Mouse (Mus musculus) lung, postnatal 0 days (tissue): ENCODE data around the gene Tec. TPM values are rescaled to one million over a fixed set of nuclear protein-coding genes. Genes with fewer than 3 reads are reported as not detected.

ENCODE experiments used
- ATAC-seq: fragments of 200-750 bp; cut with Nextera tagmentation; 2 replicates; pipeline ENCODE4 v1.8.0; 2017; ENCODE audit warnings: moderate library complexity
- DNase-seq: peaks from one replicate; pipeline ENCODE4 v3.0.0-alpha.2; 2016; ENCODE audit warnings: low spot score
- H3K27ac ChIP-seq: fragments of 300-500 bp; sonication (generic); 2 replicates; pipeline ENCODE4 v1.5.1; 2014; ENCODE audit warnings: antibody characterized with exemption, mild to moderate bottlenecking, low read length, mixed read lengths
- H3K27me3 ChIP-seq: fragments of 300-500 bp; sonication (generic); replicated peaks from 2 replicates; pipeline ENCODE4 v1.6.1; 2014; ENCODE audit warnings: low read length, mixed read lengths; ENCODE audit not compliant: insufficient read depth
- H3K36me3 ChIP-seq: fragments of 300-500 bp; sonication (generic); 2 replicates; pipeline ENCODE4 v1.6.1; 2014; ENCODE audit warnings: low read length, mixed read lengths; ENCODE audit not compliant: insufficient read depth
- H3K4me1 ChIP-seq: fragments of 300-500 bp; sonication (generic); 2 replicates; pipeline ENCODE4 v1.6.1; 2014; ENCODE audit warnings: antibody characterized with exemption, low read depth, low read length, mixed read lengths; ENCODE audit not compliant: insufficient read depth
- H3K4me2 ChIP-seq: fragments of 300-500 bp; sonication (generic); replicated peaks from 2 replicates; pipeline ENCODE4 v1.6.1; 2014; ENCODE audit warnings: low read depth, mild to moderate bottlenecking, low read length, moderate library complexity, mixed read lengths
- H3K4me3 ChIP-seq: fragments of 300-500 bp; sonication (generic); 2 replicates; pipeline ENCODE4 v1.5.1; 2014; ENCODE audit warnings: low read depth, low read length
- H3K9ac ChIP-seq: fragments of 300-500 bp; sonication (generic); replicated peaks from 2 replicates; pipeline ENCODE4 v1.6.1; 2014; ENCODE audit warnings: low read depth, mild to moderate bottlenecking
- H3K9me3 ChIP-seq: fragments of 300-500 bp; sonication (generic); 2 replicates; pipeline ENCODE4 v1.6.1; 2016; ENCODE audit warnings: low read length, mixed read lengths
- CTCF ChIP-seq: IDR thresholded peaks from 2 replicates; pipeline ENCODE4 v1.5.1; 2016; ENCODE audit warnings: antibody characterized with exemption, mild to moderate bottlenecking
- EP300 ChIP-seq: IDR thresholded peaks from 2 replicates; pipeline ENCODE4 v1.6.1; 2016; ENCODE audit warnings: antibody characterized with exemption, mild to moderate bottlenecking, control low read depth
- WGBS: fragments of 180-500 bp; shearing (Covaris S2); extraction: QIAGEN DNeasy Blood & Tissue Kit; methylation state at CpG from one replicate; pipeline ENCODE4 v1.1.7; 2014; 5-methylcytosine and 5-hydroxymethylcytosine counted together
- polyA plus RNA-seq: library from polyadenylated mRNA; unstranded; fragments of >200 nt; fragmentation: Nextera tagmentation; extraction: Ambion mirVana; gene quantifications from 2 replicates; pipeline ENCODE4 v1.2.1, GENCODE M21; 2015

The Tec gene
- polyA plus RNA-seq, 1 experiment from 2014 or later = 4.2 TPM

- H3K36me3 ChIP-seq = no peaks in the 10 kb centered on the region
- no peak overlapping the region for H3K27ac ChIP-seq
- no peak for DNase-seq
- H3K4me2 ChIP-seq = no peak overlapping the region
- TF ChIP-seq CTCF (no peak), EP300 (no peak)
- H3K9ac ChIP-seq = no peak overlapping the region
- ATAC-seq = no peak
- no peaks in the 10 kb centered on the region for H3K9me3 ChIP-seq
- no peak overlapping the region for H3K4me3 ChIP-seq
- no peaks in the 10 kb centered on the region for H3K27me3 ChIP-seq
- peaks cover 3% of the 10 kb centered on the region; the same call in 1 of the 2 replicates for H3K4me1 ChIP-seq
- 79% methylated on average over 12 of the region's 12 CpGs for WGBS
Observed at GRCm38 (mm10) chr5:72850926-72851673, 17.2 kb downstream of the Tec start.

- TF ChIP-seq CTCF = no peak
- TF ChIP-seq EP300 = no peak
- DNase-seq (no peak), ATAC-seq (no peak)
- no peaks in the 10 kb centered on the region for H3K27me3 ChIP-seq
- no peaks in the 10 kb centered on the region for H3K4me1 ChIP-seq
- no peak overlapping the region for H3K27ac ChIP-seq
- H3K9me3 ChIP-seq = no peaks in the 10 kb centered on the region
- H3K9ac ChIP-seq = no peak overlapping the region
- 71% methylated on average over 6 of the region's 6 CpGs for WGBS
- H3K36me3 ChIP-seq = no peaks in the 10 kb centered on the region
- no peak overlapping the region for H3K4me2 ChIP-seq
- H3K4me3 ChIP-seq = no peak overlapping the region
Observed at GRCm38 (mm10) chr5:72848889-72849435, 19.3 kb downstream of the Tec start.

DNA sequence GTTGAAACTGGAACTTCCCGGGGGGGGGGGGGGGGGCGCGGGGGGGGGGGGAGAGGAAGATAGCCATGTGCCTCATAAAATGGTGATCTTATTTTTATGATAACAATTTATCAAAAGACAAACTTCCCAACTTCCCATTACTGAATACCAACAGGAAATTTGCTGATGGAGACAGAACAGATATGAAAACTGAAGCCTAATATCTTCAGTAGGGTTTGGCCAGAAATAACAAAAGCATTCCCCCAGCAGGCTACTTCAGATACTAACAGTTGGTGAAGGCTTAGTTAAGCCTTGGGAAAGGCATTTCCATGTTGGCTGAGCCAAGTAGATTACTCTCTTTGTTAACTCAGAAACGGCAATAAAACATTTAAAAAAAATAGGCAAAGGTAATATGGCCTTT lies 21.6 kb downstream of the Tec start:
- no peaks in the 10 kb centered on the region for H3K9me3 ChIP-seq
- TF ChIP-seq CTCF (no peak), EP300 (no peak)
- H3K36me3 ChIP-seq = no peaks in the 10 kb centered on the region
- H3K4me2 ChIP-seq = no peak overlapping the region
- ATAC-seq (no peak), DNase-seq (no peak)
- 56% methylated on average over 1 of the region's 4 CpGs for WGBS
- no peak overlapping the region for H3K27ac ChIP-seq
- no peaks in the 10 kb centered on the region for H3K4me1 ChIP-seq
- no peaks in the 10 kb centered on the region for H3K27me3 ChIP-seq
- no peak overlapping the region for H3K9ac ChIP-seq
- no peak overlapping the region for H3K4me3 ChIP-seq

GRCm38 (mm10) chr5:72845928-72846630 lies 22.2 kb downstream of the Tec start:
- Histone ChIP-seq H3K27ac (no peak overlapping the region), H3K9ac (no peak overlapping the region), H3K9me3 (no peaks in the 10 kb centered on the region), H3K4me2 (no peak overlapping the region), H3K27me3 (no peaks in the 10 kb centered on the region), H3K4me1 (no peaks in the 10 kb centered on the region), H3K36me3 (no peaks in the 10 kb centered on the region), H3K4me3 (no peak overlapping the region)
- TF ChIP-seq EP300 (no peak), CTCF (no peak)
- ATAC-seq (no peak), DNase-seq (no peak)
- WGBS = 74% methylated on average over 9 of the region's 9 CpGs

DNA sequence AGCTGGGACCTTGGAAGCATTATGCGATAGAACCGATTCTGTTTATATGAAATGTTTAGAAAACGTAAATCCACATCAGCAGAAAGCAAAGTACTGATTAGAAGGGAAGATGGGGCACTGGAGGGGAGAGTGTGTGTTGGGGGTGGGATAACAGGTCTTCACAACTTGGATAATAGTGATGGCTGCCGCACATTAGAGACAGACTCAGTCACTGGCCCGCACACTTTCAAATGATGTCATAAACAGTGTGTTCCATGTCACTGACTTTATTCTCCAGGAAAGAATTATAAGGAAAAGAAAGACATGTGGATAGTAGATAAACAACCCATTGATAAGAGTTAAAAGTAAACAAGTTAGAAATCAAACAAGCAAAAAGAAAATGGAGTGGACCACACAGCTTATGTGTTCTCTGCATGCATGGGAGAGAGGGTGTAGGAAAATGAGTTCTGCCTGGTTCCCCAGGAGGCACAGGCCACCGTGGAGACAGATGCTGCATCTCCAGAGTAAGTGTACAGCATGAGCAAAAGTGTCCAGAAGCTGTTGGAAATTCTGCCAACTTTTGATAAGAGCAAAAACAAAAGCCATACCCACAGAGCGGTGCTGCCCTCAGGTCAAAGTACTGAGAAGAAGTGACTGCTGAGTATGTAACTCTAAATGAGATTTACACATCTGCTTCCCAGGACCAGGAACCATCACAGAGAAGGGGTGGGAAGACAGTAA lies 23.3 kb downstream of the Tec start:
- Histone ChIP-seq H3K4me2 (no peak overlapping the region), H3K27me3 (no peaks in the 10 kb centered on the region), H3K9me3 (no peaks in the 10 kb centered on the region), H3K9ac (no peak overlapping the region), H3K4me1 (no peaks in the 10 kb centered on the region), H3K27ac (no peak overlapping the region), H3K36me3 (no peaks in the 10 kb centered on the region), H3K4me3 (no peak overlapping the region)
- DNase-seq (no peak), ATAC-seq (no peak)
- TF ChIP-seq CTCF (no peak), EP300 (no peak)
- WGBS = 53% methylated on average over 7 of the region's 7 CpGs

- Histone ChIP-seq H3K4me2 (no peak overlapping the region), H3K9me3 (no peaks in the 10 kb centered on the region), H3K36me3 (no peaks in the 10 kb centered on the region), H3K27me3 (no peaks in the 10 kb centered on the region), H3K4me1 (no peaks in the 10 kb centered on the region), H3K9ac (no peak overlapping the region), H3K27ac (no peak overlapping the region), H3K4me3 (no peak overlapping the region)
- TF ChIP-seq CTCF (no peak), EP300 (no peak)
- ATAC-seq (peak; percentile 49), DNase-seq (peak; percentile 11)
- 15% methylated on average over 2 of the region's 2 CpGs for WGBS
Observed at GRCm38 (mm10) chr5:72844294-72844693, 24.0 kb downstream of the Tec start.
